Mouse (Mus musculus): ENCODE data around the gene Dhps. TPM values are rescaled to one million over a fixed set of nuclear protein-coding genes. Genes with fewer than 3 reads are reported as not detected.

Dhps gene
- polyA plus RNA-seq, 1 experiment from 2014 or later: 98.7 TPM

DNA sequence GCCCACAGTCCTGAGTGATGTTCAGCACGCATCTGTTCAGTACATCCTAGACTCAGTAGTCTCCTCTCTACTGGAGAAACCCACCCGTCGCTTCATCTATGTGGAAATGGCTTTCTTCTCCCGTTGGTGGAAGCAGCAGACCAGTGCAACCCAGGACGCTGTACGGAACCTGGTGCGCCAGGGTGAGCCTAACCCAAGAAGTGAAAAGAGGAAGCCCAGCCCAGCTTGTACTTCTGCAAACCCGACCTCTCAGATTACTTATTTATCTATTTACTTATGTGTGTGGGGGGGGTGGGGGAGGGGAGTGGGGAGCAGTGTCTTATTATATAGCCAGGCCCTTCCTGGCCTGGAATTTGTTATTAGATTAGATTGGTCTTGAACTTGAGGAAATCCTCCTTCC is 13.1 kb downstream of the Dhps start:
- no peak for ATAC-seq
- Histone ChIP-seq H3K4me3 (replicated peaks; ENCODE audit: low read length) (no peak overlapping the region), H3K9me3 (ENCODE audit: control insufficient read depth, low read length) (no peaks in the 10 kb centered on the region), H3K9ac (replicated peaks; ENCODE audit: low read depth, low read length) (no peak overlapping the region), H3K27ac (ENCODE audit: low read length) (no peak overlapping the region), H3K27me3 (replicated peaks; ENCODE audit: control insufficient read depth, insufficient read depth, low read length) (no peaks in the 10 kb centered on the region), H3K4me2 (ENCODE audit: low read length) (no peak overlapping the region), H3K36me3 (ENCODE audit: control insufficient read depth, insufficient read depth) (peaks cover 4% of the 10 kb centered on the region; the same call in 1 of the 2 replicates), H3K4me1 (replicated peaks; ENCODE audit: control insufficient read depth, insufficient read depth, low read length) (peaks cover 30% of the 10 kb centered on the region)
- WGBS: 90% methylated on average over 8 of the region's 8 CpGs

DNA sequence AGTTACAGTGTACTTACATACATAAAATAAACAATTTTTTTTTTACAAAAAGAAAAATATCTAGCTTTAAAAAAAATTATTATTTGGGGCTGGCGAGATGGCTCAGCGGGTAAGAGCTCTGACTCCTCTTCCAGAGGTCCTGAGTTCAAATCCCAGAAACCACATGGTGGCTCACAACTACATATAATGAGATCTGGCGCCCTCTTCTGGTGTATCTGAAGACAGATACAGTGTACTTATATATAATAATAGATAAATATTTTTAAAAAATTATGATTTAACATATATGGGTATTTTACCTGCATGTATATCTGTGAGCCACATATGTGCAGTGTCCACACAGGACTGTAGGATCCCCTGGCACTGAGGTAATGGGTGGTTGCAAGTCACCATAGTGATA is 14.7 kb downstream of the Dhps start:
- H3K27ac ChIP-seq (ENCODE audit: low read length): no peak overlapping the region
- ATAC-seq: no peak
- no peaks in the 10 kb centered on the region for H3K9me3 ChIP-seq (ENCODE audit: control insufficient read depth, low read length)
- H3K4me2 ChIP-seq (ENCODE audit: low read length): no peak overlapping the region
- no peak overlapping the region for H3K4me3 ChIP-seq (replicated peaks; ENCODE audit: low read length)
- H3K27me3 ChIP-seq (replicated peaks; ENCODE audit: control insufficient read depth, insufficient read depth, low read length): no peaks in the 10 kb centered on the region
- peaks cover 4% of the 10 kb centered on the region; the same call in 1 of the 2 replicates for H3K36me3 ChIP-seq (ENCODE audit: control insufficient read depth, insufficient read depth)
- H3K4me1 ChIP-seq (replicated peaks; ENCODE audit: control insufficient read depth, insufficient read depth, low read length): peaks cover 24% of the 10 kb centered on the region
- 83% methylated on average over 3 of the region's 3 CpGs for WGBS
- no peak overlapping the region for H3K9ac ChIP-seq (replicated peaks; ENCODE audit: low read depth, low read length)

DNA sequence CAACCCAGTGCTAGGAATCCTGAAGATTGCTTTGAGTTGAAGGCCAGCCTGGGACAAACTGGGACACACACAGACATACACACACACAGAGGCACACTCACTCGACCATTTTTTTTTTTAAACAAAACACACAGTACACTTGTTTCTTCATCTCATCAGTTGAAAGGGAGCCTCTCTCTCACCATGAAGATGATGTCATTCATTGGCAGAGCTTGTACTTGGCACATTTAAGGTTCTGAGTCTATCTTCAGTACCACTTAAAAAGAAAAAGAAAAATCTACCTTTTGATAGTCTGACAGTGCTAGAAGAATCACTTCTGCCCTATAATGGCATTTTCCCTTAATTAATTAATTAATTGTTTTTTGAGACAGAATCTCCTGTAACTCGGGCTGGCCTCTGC is 17.2 kb downstream of the Dhps start:
- WGBS: 72% methylated on average over 2 of the region's 2 CpGs

DNA sequence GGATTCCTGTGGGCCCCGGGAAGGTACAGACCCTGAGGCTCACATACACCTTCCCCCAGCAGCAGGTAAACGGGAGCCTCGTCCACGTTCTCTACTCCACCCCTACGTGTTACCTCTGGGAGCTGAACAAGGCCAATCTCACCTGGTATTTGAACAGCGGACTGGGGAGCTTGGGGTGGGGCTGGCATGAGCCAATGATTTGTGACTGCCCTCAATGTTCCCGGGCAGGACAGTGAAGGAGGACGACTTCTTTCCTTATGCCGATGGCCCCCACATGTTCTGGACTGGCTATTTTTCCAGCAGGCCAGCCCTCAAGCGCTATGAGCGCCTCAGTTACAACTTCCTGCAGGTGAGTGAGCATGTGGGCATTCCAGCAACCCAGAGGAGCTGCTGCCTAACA is 19.3 kb downstream of the Dhps start:
- no peak overlapping the region for H3K9ac ChIP-seq (replicated peaks; ENCODE audit: low read depth, low read length)
- 94% methylated on average over 11 of the region's 11 CpGs for WGBS
- ATAC-seq: no peak
- no peak overlapping the region for H3K4me3 ChIP-seq (replicated peaks; ENCODE audit: low read length)
- no peak overlapping the region for H3K27ac ChIP-seq (ENCODE audit: low read length)
- H3K9me3 ChIP-seq (ENCODE audit: control insufficient read depth, low read length): no peaks in the 10 kb centered on the region
- no peak overlapping the region for H3K4me2 ChIP-seq (ENCODE audit: low read length)
- peaks cover 2% of the 10 kb centered on the region; the same call in 1 of the 2 replicates for H3K36me3 ChIP-seq (ENCODE audit: control insufficient read depth, insufficient read depth)
- H3K27me3 ChIP-seq (replicated peaks; ENCODE audit: control insufficient read depth, insufficient read depth, low read length): no peaks in the 10 kb centered on the region
- no peaks in the 10 kb centered on the region for H3K4me1 ChIP-seq (replicated peaks; ENCODE audit: control insufficient read depth, insufficient read depth, low read length)

More for the DNA sequence above, 17.2 kb downstream of the Dhps start:
- Histone ChIP-seq H3K27ac (ENCODE audit: low read length) (no peak overlapping the region), H3K9me3 (ENCODE audit: control insufficient read depth, low read length) (no peaks in the 10 kb centered on the region), H3K9ac (replicated peaks; ENCODE audit: low read depth, low read length) (no peak overlapping the region), H3K36me3 (ENCODE audit: control insufficient read depth, insufficient read depth) (peaks cover 4% of the 10 kb centered on the region; the same call in 1 of the 2 replicates), H3K4me2 (ENCODE audit: low read length) (no peak overlapping the region), H3K4me3 (replicated peaks; ENCODE audit: low read length) (no peak overlapping the region), H3K4me1 (replicated peaks; ENCODE audit: control insufficient read depth, insufficient read depth, low read length) (peaks cover 4% of the 10 kb centered on the region), H3K27me3 (replicated peaks; ENCODE audit: control insufficient read depth, insufficient read depth, low read length) (no peaks in the 10 kb centered on the region)
- no peak for ATAC-seq

DNA sequence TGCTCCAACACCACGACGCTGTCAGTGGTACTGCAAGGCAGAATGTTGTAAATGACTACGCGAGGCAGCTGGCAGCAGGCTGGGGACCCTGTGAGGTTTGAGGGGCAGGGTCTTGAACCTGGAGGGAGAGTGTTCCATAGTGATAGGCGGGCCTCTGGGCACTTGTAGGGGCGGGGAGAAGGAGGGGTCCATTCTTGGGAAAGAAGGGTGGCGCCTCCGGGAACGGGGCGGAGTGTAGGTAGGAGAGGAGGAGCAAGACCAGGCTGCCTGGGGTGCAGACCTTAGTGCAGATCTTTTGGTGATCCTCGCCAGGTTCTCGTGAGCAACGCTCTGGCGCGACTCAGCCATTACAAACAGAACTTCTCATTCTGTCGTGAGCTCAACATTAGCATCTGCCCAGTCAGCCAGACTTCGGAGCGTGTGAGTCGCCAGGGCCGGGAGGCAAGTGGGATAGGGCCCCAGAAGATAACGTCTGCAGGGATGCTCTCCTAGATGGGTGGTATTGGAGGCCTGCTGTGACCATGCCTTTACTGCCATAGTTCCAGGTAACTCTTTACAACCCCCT is 20.1 kb downstream of the Dhps start:
- Histone ChIP-seq H3K27me3 (replicated peaks; ENCODE audit: control insufficient read depth, insufficient read depth, low read length) (no peaks in the 10 kb centered on the region), H3K4me2 (ENCODE audit: low read length) (no peak overlapping the region), H3K9me3 (ENCODE audit: control insufficient read depth, low read length) (no peaks in the 10 kb centered on the region), H3K27ac (ENCODE audit: low read length) (no peak overlapping the region), H3K9ac (replicated peaks; ENCODE audit: low read depth, low read length) (no peak overlapping the region), H3K4me3 (replicated peaks; ENCODE audit: low read length) (no peak overlapping the region), H3K4me1 (replicated peaks; ENCODE audit: control insufficient read depth, insufficient read depth, low read length) (no peaks in the 10 kb centered on the region), H3K36me3 (ENCODE audit: control insufficient read depth, insufficient read depth) (peaks cover 3% of the 10 kb centered on the region; the same call in 1 of the 2 replicates)
- ATAC-seq: no peak
- 35% methylated on average over 21 of the region's 21 CpGs for WGBS

DNA sequence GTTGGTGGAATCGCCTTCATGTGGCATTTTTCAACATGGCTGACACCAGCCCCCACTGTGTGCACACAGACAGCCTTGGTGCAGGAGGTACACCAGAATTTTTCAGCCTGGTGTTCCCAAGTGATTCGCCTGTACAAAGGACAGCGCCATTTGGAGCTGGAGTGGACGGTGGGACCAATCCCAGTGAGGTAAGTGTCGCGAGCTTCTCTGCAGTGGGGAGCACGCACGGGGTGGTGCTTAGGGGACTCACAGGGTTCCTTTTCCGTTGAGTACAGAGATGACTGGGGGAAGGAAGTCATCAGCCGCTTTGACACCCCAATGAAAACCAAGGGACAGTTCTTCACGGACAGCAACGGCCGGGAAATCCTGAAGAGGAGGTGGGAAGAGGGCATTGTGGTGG is 23.5 kb downstream of the Dhps start:
- H3K4me1 ChIP-seq (replicated peaks; ENCODE audit: control insufficient read depth, insufficient read depth, low read length): no peaks in the 10 kb centered on the region
- H3K27ac ChIP-seq (ENCODE audit: low read length): no peak overlapping the region
- no peak for ATAC-seq
- H3K27me3 ChIP-seq (replicated peaks; ENCODE audit: control insufficient read depth, insufficient read depth, low read length): no peaks in the 10 kb centered on the region
- 95% methylated on average over 13 of the region's 13 CpGs for WGBS
- peaks cover 15% of the 10 kb centered on the region for H3K36me3 ChIP-seq (ENCODE audit: control insufficient read depth, insufficient read depth)
- no peaks in the 10 kb centered on the region for H3K9me3 ChIP-seq (ENCODE audit: control insufficient read depth, low read length)
- no peak overlapping the region for H3K9ac ChIP-seq (replicated peaks; ENCODE audit: low read depth, low read length)
- H3K4me2 ChIP-seq (ENCODE audit: low read length): no peak overlapping the region
- no peak overlapping the region for H3K4me3 ChIP-seq (replicated peaks; ENCODE audit: low read length)

DNA sequence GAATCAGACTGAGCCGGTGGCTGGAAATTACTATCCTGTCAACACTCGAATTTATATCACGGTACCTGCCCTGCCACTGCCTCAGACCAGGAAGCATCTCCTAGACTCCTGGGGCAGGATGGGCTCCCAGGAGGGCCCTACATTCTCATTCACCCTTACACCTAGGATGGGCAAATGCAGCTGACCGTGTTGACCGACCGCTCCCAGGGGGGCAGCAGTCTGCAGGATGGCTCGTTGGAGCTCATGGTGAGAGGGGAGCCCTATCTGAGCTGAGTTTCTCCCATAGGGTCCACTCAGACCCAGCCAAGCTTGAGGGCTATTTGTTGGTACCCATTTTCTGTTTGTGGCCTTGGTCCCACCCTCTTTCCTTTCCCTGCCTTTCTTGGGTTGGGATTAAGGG is 24.0 kb downstream of the Dhps start:
- H3K4me2 ChIP-seq (ENCODE audit: low read length): no peak overlapping the region
- WGBS: 96% methylated on average over 7 of the region's 7 CpGs
- H3K9ac ChIP-seq (replicated peaks; ENCODE audit: low read depth, low read length): no peak overlapping the region
- no peak overlapping the region for H3K27ac ChIP-seq (ENCODE audit: low read length)
- no peaks in the 10 kb centered on the region for H3K4me1 ChIP-seq (replicated peaks; ENCODE audit: control insufficient read depth, insufficient read depth, low read length)
- H3K9me3 ChIP-seq (ENCODE audit: control insufficient read depth, low read length): no peaks in the 10 kb centered on the region
- H3K36me3 ChIP-seq (ENCODE audit: control insufficient read depth, insufficient read depth): peaks cover 15% of the 10 kb centered on the region
- no peaks in the 10 kb centered on the region for H3K27me3 ChIP-seq (replicated peaks; ENCODE audit: control insufficient read depth, insufficient read depth, low read length)
- H3K4me3 ChIP-seq (replicated peaks; ENCODE audit: low read length): no peak overlapping the region
- ATAC-seq: no peak

DNA sequence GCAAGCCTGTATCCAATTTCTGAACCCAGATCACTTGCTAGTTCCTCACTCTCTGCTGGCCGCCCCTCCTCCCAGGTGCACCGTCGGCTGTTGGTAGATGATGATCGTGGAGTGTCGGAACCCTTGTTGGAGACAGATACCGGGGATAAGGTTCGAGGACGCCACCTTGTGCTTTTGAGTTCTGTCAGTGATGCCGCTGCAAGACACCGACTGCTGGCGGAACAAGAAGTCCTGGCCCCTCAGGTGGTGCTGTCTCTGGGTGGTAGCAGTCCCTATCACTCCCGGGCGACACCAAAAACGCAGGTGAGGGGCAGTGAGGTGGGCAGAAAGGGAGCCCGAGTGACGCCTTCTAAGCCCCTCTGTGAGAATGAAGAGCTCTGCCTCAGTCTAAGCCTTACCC is 24.6 kb downstream of the Dhps start:
- Histone ChIP-seq H3K9ac (replicated peaks; ENCODE audit: low read depth, low read length) (no peak overlapping the region), H3K4me3 (replicated peaks; ENCODE audit: low read length) (no peak overlapping the region), H3K4me1 (replicated peaks; ENCODE audit: control insufficient read depth, insufficient read depth, low read length) (no peaks in the 10 kb centered on the region), H3K27ac (ENCODE audit: low read length) (no peak overlapping the region), H3K4me2 (ENCODE audit: low read length) (no peak overlapping the region), H3K27me3 (replicated peaks; ENCODE audit: control insufficient read depth, insufficient read depth, low read length) (no peaks in the 10 kb centered on the region), H3K36me3 (ENCODE audit: control insufficient read depth, insufficient read depth) (peaks cover 15% of the 10 kb centered on the region), H3K9me3 (ENCODE audit: control insufficient read depth, low read length) (no peaks in the 10 kb centered on the region)
- no peak for ATAC-seq
- 94% methylated on average over 16 of the region's 16 CpGs for WGBS

DNA sequence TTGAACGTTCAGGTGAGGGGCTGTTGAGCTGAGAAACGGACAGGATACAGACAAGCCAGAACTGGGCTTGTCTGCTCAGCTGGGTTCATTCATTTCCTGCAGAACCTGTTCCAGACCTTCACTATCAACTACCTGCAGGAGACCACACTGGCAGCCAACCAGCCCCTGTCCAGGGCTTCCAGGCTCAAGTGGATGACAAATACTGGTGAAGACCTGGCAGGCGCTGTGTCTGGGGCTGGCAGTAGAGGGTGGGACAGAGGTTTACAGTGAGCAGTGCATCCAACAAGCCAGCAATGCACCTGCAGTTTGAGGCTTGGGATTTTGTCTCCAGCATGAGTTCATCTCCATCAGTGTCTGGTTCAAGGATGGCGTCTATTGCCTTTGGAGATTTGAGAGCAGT is 25.3 kb downstream of the Dhps start:
- Histone ChIP-seq H3K36me3 (ENCODE audit: control insufficient read depth, insufficient read depth) (peaks cover 15% of the 10 kb centered on the region), H3K27ac (ENCODE audit: low read length) (no peak overlapping the region), H3K4me3 (replicated peaks; ENCODE audit: low read length) (no peak overlapping the region), H3K9me3 (ENCODE audit: control insufficient read depth, low read length) (no peaks in the 10 kb centered on the region), H3K4me1 (replicated peaks; ENCODE audit: control insufficient read depth, insufficient read depth, low read length) (no peaks in the 10 kb centered on the region), H3K9ac (replicated peaks; ENCODE audit: low read depth, low read length) (no peak overlapping the region), H3K27me3 (replicated peaks; ENCODE audit: control insufficient read depth, insufficient read depth, low read length) (no peaks in the 10 kb centered on the region), H3K4me2 (ENCODE audit: low read length) (no peak overlapping the region)
- 90% methylated on average over 4 of the region's 4 CpGs for WGBS
- no peak for ATAC-seq

DNA sequence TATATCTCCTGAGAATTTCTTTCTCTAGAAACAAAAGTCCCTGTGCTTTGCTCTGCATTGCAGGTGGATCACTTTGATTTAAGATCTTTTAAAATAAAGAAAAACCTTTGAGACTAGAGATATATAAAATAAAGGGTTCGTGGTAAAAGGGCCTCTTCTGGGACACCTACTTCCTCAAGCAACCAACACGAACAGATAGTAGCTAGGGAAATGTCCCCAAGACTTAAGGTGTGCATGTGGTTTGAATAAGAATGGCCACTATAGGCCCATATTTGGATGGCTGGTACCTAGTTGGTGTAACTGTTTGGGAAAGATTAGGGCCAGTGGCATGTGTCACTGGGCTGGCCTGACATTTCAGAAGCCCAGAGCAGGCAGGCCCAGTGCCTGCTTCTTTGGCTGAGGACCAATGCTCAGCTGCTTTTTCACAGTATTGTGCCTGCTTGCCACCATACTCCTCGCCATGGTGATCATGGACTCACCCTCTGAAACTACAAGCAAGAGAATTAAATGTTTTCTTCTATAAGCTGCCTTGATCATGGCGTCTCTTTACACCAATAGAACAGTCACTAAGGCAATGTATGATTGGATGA is 28.6 kb downstream of the Dhps start:
- no peaks in the 10 kb centered on the region for H3K27me3 ChIP-seq (replicated peaks; ENCODE audit: control insufficient read depth, insufficient read depth, low read length)
- no peak overlapping the region for H3K4me2 ChIP-seq (ENCODE audit: low read length)
- H3K9me3 ChIP-seq (ENCODE audit: control insufficient read depth, low read length): no peaks in the 10 kb centered on the region
- no peak overlapping the region for H3K27ac ChIP-seq (ENCODE audit: low read length)
- no peak overlapping the region for H3K9ac ChIP-seq (replicated peaks; ENCODE audit: low read depth, low read length)
- no peaks in the 10 kb centered on the region for H3K4me1 ChIP-seq (replicated peaks; ENCODE audit: control insufficient read depth, insufficient read depth, low read length)
- H3K4me3 ChIP-seq (replicated peaks; ENCODE audit: low read length): no peak overlapping the region
- WGBS: 86% methylated on average over 4 of the region's 4 CpGs
- ATAC-seq: no peak
- peaks cover 15% of the 10 kb centered on the region for H3K36me3 ChIP-seq (ENCODE audit: control insufficient read depth, insufficient read depth)

Data from forebrain, embryonic 16.5 days (tissue).